8 mouse cellular contexts compared by ENCODE assay signal in the genomic region with DNA sequence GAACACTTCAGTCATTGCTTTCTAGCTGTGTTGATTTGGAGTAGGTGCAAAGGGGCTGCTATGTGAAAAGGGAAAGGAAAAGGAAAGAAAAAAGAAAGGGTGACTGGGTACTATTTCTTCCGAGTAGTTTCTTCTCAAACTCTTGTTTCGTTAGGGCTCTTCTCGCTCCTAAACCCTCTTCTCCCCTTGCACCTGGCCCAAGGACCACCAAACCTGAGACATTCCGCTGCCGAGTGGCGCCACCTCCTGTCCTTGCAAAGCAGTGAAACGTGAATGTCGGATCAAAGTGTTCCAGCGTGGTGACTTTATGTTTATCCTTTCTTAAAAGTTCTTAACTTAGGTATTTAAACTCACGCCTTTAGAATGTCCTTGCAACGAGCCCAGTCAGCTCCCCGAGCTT. TPM values are rescaled to one million over a fixed set of nuclear protein-coding genes. Genes with fewer than 3 reads are reported as not detected.
A peak's percentile ranks its signal among the peaks of the same experiment; 100 is the strongest.
DNase-seq lines count a peak whose midpoint lies in the region; ATAC-seq and TF ChIP-seq lines count a peak whose summit lies in the region.

No protein-coding gene starts in this region.

- WGBS in forebrain, embryonic 11.5 days: 1% methylated on average over 12 of the region's 12 CpGs
- under 1% methylated on average over 12 of the region's 12 CpGs for WGBS in hindbrain, postnatal 0 days
- 0% methylated on average over 12 of the region's 12 CpGs for WGBS in liver, embryonic 16.5 days (ENCODE audit: insufficient replicate concordance)
- WGBS in neural tube, embryonic 11.5 days: under 1% methylated on average over 12 of the region's 12 CpGs

- H3K9ac ChIP-seq in forebrain, embryonic 11.5 days (ENCODE audit: low read length): no peak overlapping the region; the same call in 1 of the 2 replicates
- no peak overlapping the region for H3K9ac ChIP-seq in hindbrain, postnatal 0 days (replicated peaks; ENCODE audit: low read length)
- no peak overlapping the region for H3K9ac ChIP-seq in liver, embryonic 16.5 days (ENCODE audit: low read depth, low read length)
- H3K9ac ChIP-seq in neural tube, embryonic 11.5 days (ENCODE audit: low read length): no peak overlapping the region

- no peaks in the 10 kb centered on the region for H3K36me3 ChIP-seq in forebrain, embryonic 11.5 days (ENCODE audit: control insufficient read depth, insufficient read depth, low read length)
- H3K36me3 ChIP-seq in hindbrain, postnatal 0 days (ENCODE audit: insufficient read depth, low read length): no peaks in the 10 kb centered on the region
- no peaks in the 10 kb centered on the region for H3K36me3 ChIP-seq in liver, embryonic 16.5 days (ENCODE audit: control insufficient read depth, insufficient read depth)
- no peaks in the 10 kb centered on the region for H3K36me3 ChIP-seq in neural tube, embryonic 11.5 days (ENCODE audit: control insufficient read depth, insufficient read depth, low read length)

- H3K27me3 ChIP-seq in forebrain, embryonic 11.5 days (ENCODE audit: control insufficient read depth, insufficient read depth, low read length): no peaks in the 10 kb centered on the region; the same call in 1 of the 2 replicates
- H3K27me3 ChIP-seq in hindbrain, postnatal 0 days (ENCODE audit: insufficient read depth, low read length): peaks cover 8% of the 10 kb centered on the region; the same call in 1 of the 2 replicates
- peaks cover 54% of the 10 kb centered on the region for H3K27me3 ChIP-seq in liver, embryonic 16.5 days (ENCODE audit: control insufficient read depth, insufficient read depth, low read depth, low read length)
- H3K27me3 ChIP-seq in neural tube, embryonic 11.5 days (ENCODE audit: control insufficient read depth, insufficient read depth, low read length): no peaks in the 10 kb centered on the region

- peaks cover 21% of the 10 kb centered on the region for H3K4me1 ChIP-seq in forebrain, embryonic 11.5 days (replicated peaks; ENCODE audit: control insufficient read depth, insufficient read depth, low read length)
- peaks cover 11% of the 10 kb centered on the region; the same call in 1 of the 2 replicates for H3K4me1 ChIP-seq in hindbrain, postnatal 0 days (ENCODE audit: insufficient read depth, low read length)
- H3K4me1 ChIP-seq in liver, embryonic 16.5 days (ENCODE audit: control insufficient read depth, low read depth, low read length): peaks cover 7% of the 10 kb centered on the region
- peaks cover 13% of the 10 kb centered on the region for H3K4me1 ChIP-seq in neural tube, embryonic 11.5 days (ENCODE audit: control insufficient read depth, insufficient read depth, low read length)

- no peak for ATAC-seq in forebrain, embryonic 11.5 days (replicated peaks; ENCODE audit: low FRiP score)
- no peak for ATAC-seq in hindbrain, postnatal 0 days
- no peak for ATAC-seq in liver, embryonic 16.5 days (ENCODE audit: low read depth)
- ATAC-seq in neural tube, embryonic 11.5 days (ENCODE audit: insufficient read depth, low FRiP score, low TSS enrichment): no peak

- no peaks in the 10 kb centered on the region for H3K9me3 ChIP-seq in forebrain, embryonic 11.5 days (ENCODE audit: control insufficient read depth, low read length)
- no peaks in the 10 kb centered on the region for H3K9me3 ChIP-seq in hindbrain, postnatal 0 days (ENCODE audit: low read length)
- H3K9me3 ChIP-seq in liver, embryonic 16.5 days (replicated peaks; ENCODE audit: control insufficient read depth, low read length): no peaks in the 10 kb centered on the region
- H3K9me3 ChIP-seq in neural tube, embryonic 11.5 days (ENCODE audit: control insufficient read depth, low read length): no peaks in the 10 kb centered on the region

- peak overlapping the region; percentile 4; the same call in 1 of the 2 replicates for H3K4me3 ChIP-seq in forebrain, embryonic 11.5 days (ENCODE audit: low read depth, low read length)
- peak overlapping the region; percentile 10; the same call in 1 of the 2 replicates for H3K4me3 ChIP-seq in hindbrain, postnatal 0 days (ENCODE audit: low read length)
- H3K4me3 ChIP-seq in liver, embryonic 16.5 days (ENCODE audit: low read depth, low read length): peak overlapping the region; percentile 22
- H3K4me3 ChIP-seq in neural tube, embryonic 11.5 days (ENCODE audit: low read depth, low read length): 0 out of 2 replicates have a peak overlapping the region, but pooled peaks have one; percentile 1

- peak overlapping the region; percentile 45 for H3K4me2 ChIP-seq in forebrain, embryonic 11.5 days (ENCODE audit: low read depth, low read length, severe bottlenecking)
- H3K4me2 ChIP-seq in hindbrain, postnatal 0 days (ENCODE audit: low read depth, low read length): peak overlapping the region; percentile 53
- peak overlapping the region; percentile 52 for H3K4me2 ChIP-seq in liver, embryonic 16.5 days (ENCODE audit: low read depth, low read length)
- peak overlapping the region; percentile 61 for H3K4me2 ChIP-seq in neural tube, embryonic 11.5 days (ENCODE audit: low read depth)

- no peak overlapping the region for H3K27ac ChIP-seq in forebrain, embryonic 11.5 days (ENCODE audit: low read depth, low read length)
- H3K27ac ChIP-seq in hindbrain, postnatal 0 days: no peak overlapping the region
- H3K27ac ChIP-seq in liver, embryonic 16.5 days (ENCODE audit: low read length): no peak overlapping the region
- no peak overlapping the region for H3K27ac ChIP-seq in neural tube, embryonic 11.5 days (ENCODE audit: low read depth, low read length)

- TF ChIP-seq CTCF in hindbrain, postnatal 0 days (IDR thresholded peaks at IDR 0.05; ENCODE audit: low read depth): peak; percentile 83

- peak; percentile 43 for DNase-seq in cerebellum, adult 8-10 months
- no peak for DNase-seq in cerebellum, adult 11-12 months
- peak; percentile 61 for DNase-seq in NIH3T3 (ENCODE audit: low read depth)
- DNase-seq in forebrain, embryonic 11.5 days (ENCODE audit: low spot score): peak; percentile 80
- DNase-seq in hindbrain, postnatal 0 days (ENCODE audit: low spot score): peak; percentile 59
- DNase-seq in neural tube, embryonic 11.5 days (ENCODE audit: low spot score): peak; percentile 67
- no peak for DNase-seq in c-Kit-positive CD71-positive TER-119-positive erythroid progenitor cells, embryonic 14.5 days (ENCODE audit: low spot score)

RNA-seq across cellular contexts. Expression of a gene that starts 2.4 kb away (rescaled TPM):
- 49.4 and 53.6 TPM in 2 replicates for polyA plus RNA-seq in forebrain, embryonic 11.5 days (2014; fragmentation: Nextera tagmentation; extraction: Ambion mirVana)
- 7.5 and 9.4 TPM in 2 replicates for total RNA-seq in hindbrain, postnatal 0 days (2014; rRNA removed)
- 16.7 and 17.8 TPM in 2 replicates for polyA plus RNA-seq in hindbrain, postnatal 0 days (2015; fragmentation: Nextera tagmentation; extraction: Ambion mirVana)
- 14.6 and 15.4 TPM in 2 replicates for polyA plus RNA-seq in liver, embryonic 16.5 days (2015; fragmentation: Nextera tagmentation; extraction: Ambion mirVana)
- polyA plus RNA-seq in neural tube, embryonic 11.5 days (2014; fragmentation: Nextera tagmentation; extraction: Ambion mirVana): 35.7 and 36.5 TPM in 2 replicates

RNA-seq across cellular contexts. Expression of a gene that starts 13.1 kb away (rescaled TPM):
- polyA plus RNA-seq in forebrain, embryonic 11.5 days (2014; fragmentation: Nextera tagmentation; extraction: Ambion mirVana): 29.7 and 33.3 TPM in 2 replicates
- 75.9 and 99.4 TPM in 2 replicates for total RNA-seq in hindbrain, postnatal 0 days (2014; rRNA removed)
- 41.1 and 42.2 TPM in 2 replicates for polyA plus RNA-seq in hindbrain, postnatal 0 days (2015; fragmentation: Nextera tagmentation; extraction: Ambion mirVana)
- 10.9 and 12.6 TPM in 2 replicates for polyA plus RNA-seq in liver, embryonic 16.5 days (2015; fragmentation: Nextera tagmentation; extraction: Ambion mirVana)
- polyA plus RNA-seq in neural tube, embryonic 11.5 days (2014; fragmentation: Nextera tagmentation; extraction: Ambion mirVana): 35.9 and 36.2 TPM in 2 replicates

RNA-seq across cellular contexts. Expression of a gene that starts 15.1 kb away (rescaled TPM):
- polyA plus RNA-seq in forebrain, embryonic 11.5 days (2014; fragmentation: Nextera tagmentation; extraction: Ambion mirVana): 7.5 and 10.3 TPM in 2 replicates
- 2.6 and 5.5 TPM in 2 replicates for total RNA-seq in hindbrain, postnatal 0 days (2014; rRNA removed)
- 21.3 and 23.3 TPM in 2 replicates for polyA plus RNA-seq in hindbrain, postnatal 0 days (2015; fragmentation: Nextera tagmentation; extraction: Ambion mirVana)
- polyA plus RNA-seq in liver, embryonic 16.5 days (2015; fragmentation: Nextera tagmentation; extraction: Ambion mirVana): 5.5 and 6.8 TPM in 2 replicates
- polyA plus RNA-seq in neural tube, embryonic 11.5 days (2014; fragmentation: Nextera tagmentation; extraction: Ambion mirVana): 10.8 and 14.6 TPM in 2 replicates

RNA-seq across cellular contexts. Expression of a gene that starts 22.2 kb away (rescaled TPM):
- 157 and 167 TPM in 2 replicates for polyA plus RNA-seq in forebrain, embryonic 11.5 days (2014; fragmentation: Nextera tagmentation; extraction: Ambion mirVana)
- total RNA-seq in hindbrain, postnatal 0 days (2014; rRNA removed): 26.2 and 27.5 TPM in 2 replicates
- polyA plus RNA-seq in hindbrain, postnatal 0 days (2015; fragmentation: Nextera tagmentation; extraction: Ambion mirVana): 127 and 128 TPM in 2 replicates
- 118 and 125 TPM in 2 replicates for polyA plus RNA-seq in liver, embryonic 16.5 days (2015; fragmentation: Nextera tagmentation; extraction: Ambion mirVana)
- polyA plus RNA-seq in neural tube, embryonic 11.5 days (2014; fragmentation: Nextera tagmentation; extraction: Ambion mirVana): 119 and 131 TPM in 2 replicates

RNA-seq across cellular contexts. Expression of a gene that starts 24.8 kb away (rescaled TPM):
- 5.8 and 7.7 TPM in 2 replicates for polyA plus RNA-seq in forebrain, embryonic 11.5 days (2014; fragmentation: Nextera tagmentation; extraction: Ambion mirVana)
- 2.5 and 4.3 TPM in 2 replicates for total RNA-seq in hindbrain, postnatal 0 days (2014; rRNA removed)
- polyA plus RNA-seq in hindbrain, postnatal 0 days (2015; fragmentation: Nextera tagmentation; extraction: Ambion mirVana): 7.5 and 11.4 TPM in 2 replicates
- polyA plus RNA-seq in liver, embryonic 16.5 days (2015; fragmentation: Nextera tagmentation; extraction: Ambion mirVana): 0.78 and 1.1 TPM in 2 replicates
- 3.3 and 5.0 TPM in 2 replicates for polyA plus RNA-seq in neural tube, embryonic 11.5 days (2014; fragmentation: Nextera tagmentation; extraction: Ambion mirVana)

Comparison
In these comparisons a context has a peak if more than half of its experiments do, and no peak if none do; other contexts are left out.
1. DNase-seq: peak in cerebellum, adult 8-10 months (single experiment), NIH3T3 (single experiment), forebrain, embryonic 11.5 days (single experiment), hindbrain, postnatal 0 days (single experiment) and neural tube, embryonic 11.5 days (single experiment); none in cerebellum, adult 11-12 months (single experiment) and c-Kit-positive CD71-positive TER-119-positive erythroid progenitor cells, embryonic 14.5 days (single experiment).
2. Peak in every context shown above with its lines, with median percentiles within 50 percentile points of each other: H3K4me2 ChIP-seq and H3K4me3 ChIP-seq.